Mouse (Mus musculus) CH12.LX (cell line): ENCODE data around the gene Arhgef3. TPM values are rescaled to one million over a fixed set of nuclear protein-coding genes. Genes with fewer than 3 reads are reported as not detected.

Source experiments
- DNase-seq: peaks from one replicate; pipeline ENCODE4 v3.0.0-alpha.2; 2013; ENCODE audit errors: extremely low read depth
- H3K27ac ChIP-seq: 2 replicates; pipeline ENCODE4 v1.5.1; 2012; ENCODE audit warnings: low read depth, mild to moderate bottlenecking, control low read depth, moderate library complexity; ENCODE audit not compliant: insufficient read depth
- H3K27me3 ChIP-seq: replicated peaks from 2 replicates; pipeline ENCODE3; 2012; ENCODE audit warnings: inconsistent platforms
- H3K36me3 ChIP-seq, 2 experiments: replicated peaks in 1 of 2; 2 replicates each; pipeline versions ENCODE3 to v1.6.1; 2012; ENCODE audit warnings: inconsistent platforms in 1 of 2, low read length in 1 of 2, mild to moderate bottlenecking in 1 of 2, mixed read lengths in 1 of 2, moderate library complexity in 1 of 2; ENCODE audit not compliant: control insufficient read depth in 1 of 2, insufficient read depth in 1 of 2
- H3K4me1 ChIP-seq, 2 experiments: 2 replicates each; pipeline ENCODE4 v1.6.1; 2012; ENCODE audit warnings: inconsistent platforms in 1 of 2, moderate library complexity in 1 of 2; ENCODE audit not compliant: insufficient read depth in 2 of 2, control insufficient read depth in 1 of 2
- H3K4me2 ChIP-seq: 2 replicates; pipeline ENCODE4 v1.6.1; 2012; ENCODE audit warnings: low read depth, mild to moderate bottlenecking, control low read depth; ENCODE audit not compliant: poor library complexity, insufficient read depth, severe bottlenecking
- H3K4me3 ChIP-seq, 3 experiments: fragments of 150-350 bp in 1 of 3; sonication (generic) in 1 of 3; replicated peaks in 1 of 3; 2 replicates each; pipeline versions ENCODE3 to v1.5.1; 2011 to 2012; ENCODE audit warnings: low read depth in 2 of 3, low read length in 2 of 3, mild to moderate bottlenecking in 2 of 3, moderate library complexity in 2 of 3, control low read depth in 1 of 3, improper control_type of control experiment in 1 of 3, inconsistent platforms in 1 of 3, mixed read lengths in 1 of 3; ENCODE audit not compliant: poor library complexity in 1 of 3
- H3K79me2 ChIP-seq: replicated peaks from 2 replicates; pipeline ENCODE4 v1.6.1; 2012; ENCODE audit warnings: mild to moderate bottlenecking, moderate library complexity; ENCODE audit not compliant: control insufficient read depth, poor library complexity, insufficient read depth, severe bottlenecking; ENCODE audit errors: extremely low read depth
- H3K9ac ChIP-seq: 2 replicates; pipeline ENCODE4 v1.6.1; 2012; ENCODE audit warnings: low read depth, mild to moderate bottlenecking, control low read depth, moderate library complexity; ENCODE audit not compliant: insufficient read depth
- H3K9me3 ChIP-seq: replicated peaks from 2 replicates; pipeline ENCODE3; 2012; ENCODE audit warnings: low read length, inconsistent platforms, mixed read lengths
- CHD1 ChIP-seq: IDR thresholded peaks from 2 replicates; pipeline ENCODE4 v1.6.1; 2012; ENCODE audit warnings: low read depth, low read length, improper control_type of control experiment, inconsistent platforms
- CTCF ChIP-seq, 2 experiments: IDR thresholded peaks in 1 of 2; conservative IDR thresholded peaks in 1 of 2; 2 replicates each; pipeline ENCODE4 v1.5.1; 2011 to 2012; ENCODE audit warnings: low read depth in 2 of 2, low read length in 2 of 2, improper control_type of control experiment in 1 of 2, inconsistent platforms in 1 of 2, mild to moderate bottlenecking in 1 of 2, moderate library complexity in 1 of 2
- E2F4 ChIP-seq: IDR thresholded peaks from 2 replicates; pipeline ENCODE4 v1.6.1; 2011; ENCODE audit warnings: low read depth, low read length, improper control_type of control experiment; ENCODE audit not compliant: insufficient replicate concordance
- HCFC1 ChIP-seq: IDR thresholded peaks from 2 replicates; pipeline ENCODE4 v1.6.1; 2012; ENCODE audit warnings: low read depth, mild to moderate bottlenecking, inconsistent platforms, low read length, improper control_type of control experiment
- MAZ ChIP-seq: IDR thresholded peaks from 2 replicates; pipeline ENCODE4 v1.6.1; 2012; ENCODE audit warnings: low read depth, mild to moderate bottlenecking, inconsistent platforms, low read length, improper control_type of control experiment, moderate library complexity
- MYC ChIP-seq: IDR thresholded peaks from 2 replicates; pipeline ENCODE4 v1.6.1; 2011; ENCODE audit warnings: low read depth, mild to moderate bottlenecking, improper control_type of control experiment, low read length
- NELFE ChIP-seq: IDR thresholded peaks from 2 replicates; pipeline ENCODE4 v1.6.1; 2011; ENCODE audit warnings: low read depth, low read length, improper control_type of control experiment
- POLR2AphosphoS2 ChIP-seq: IDR thresholded peaks from 2 replicates; pipeline ENCODE4 v1.6.1; 2011; ENCODE audit warnings: low read depth, low read length, improper control_type of control experiment
- RAD21 ChIP-seq: IDR thresholded peaks from 2 replicates; pipeline ENCODE4 v1.6.1; 2011; ENCODE audit warnings: low read depth, mild to moderate bottlenecking, low read length, improper control_type of control experiment, moderate library complexity
- TCF12 ChIP-seq: IDR thresholded peaks from 2 replicates; pipeline ENCODE4 v1.6.1; 2014; ENCODE audit warnings: low read depth, mild to moderate bottlenecking, inconsistent platforms, low read length, improper control_type of control experiment
- UBTF ChIP-seq: IDR thresholded peaks from 2 replicates; pipeline ENCODE4 v1.6.1; 2012; ENCODE audit warnings: low read depth, mild to moderate bottlenecking, inconsistent platforms, low read length, improper control_type of control experiment, moderate library complexity
- USF2 ChIP-seq: conservative IDR thresholded peaks from 2 replicates; pipeline ENCODE4 v1.6.1; 2011; ENCODE audit warnings: low read depth, low read length, improper control_type of control experiment
- ZC3H11A ChIP-seq: IDR thresholded peaks from 2 replicates; pipeline ENCODE4 v1.6.1; 2012; ENCODE audit warnings: low read depth, mild to moderate bottlenecking, inconsistent platforms, low read length, improper control_type of control experiment
- ZKSCAN1 ChIP-seq: IDR thresholded peaks from 2 replicates; pipeline ENCODE4 v1.6.1; 2012; ENCODE audit warnings: low read depth, inconsistent platforms, low read length, improper control_type of control experiment, borderline replicate concordance
- ZMIZ1 ChIP-seq: IDR thresholded peaks from 2 replicates; pipeline ENCODE4 v1.6.1; 2012; ENCODE audit warnings: low read depth, mild to moderate bottlenecking, inconsistent platforms, low read length, improper control_type of control experiment
- ZNF384 ChIP-seq: IDR thresholded peaks from 2 replicates; pipeline ENCODE4 v1.6.1; 2012; ENCODE audit warnings: low read depth, low read length, improper control_type of control experiment, inconsistent platforms
- dilution Hi-C: fragments of 300-500 bp; cut with MboI; formaldehyde crosslinking; loops from 2 replicates; pipeline ENCODE4 v1.14.3; 2020; ENCODE audit warnings: low sequenced_read_pairs; ENCODE audit not compliant: extremely low pct_unique_long_range_greater_than_20kb, extremely low pct_ligation_motif_present
- in situ Hi-C: fragments of 300-500 bp; cut with MboI; formaldehyde crosslinking; loops from 3 replicates; pipeline ENCODE4 v1.14.3; 2019; ENCODE audit warnings: low sequenced_read_pairs, low pct_ligation_motif_present, low pct_unique_long_range_greater_than_20kb, mixed read lengths
- polyA plus RNA-seq: library from polyadenylated mRNA; unstranded; fragments of >175 nt; gene quantifications from 2 replicates; pipeline ENCODE4 v1.2.1, GENCODE M21; 2012; ENCODE audit warnings: low read depth; ENCODE audit not compliant: insufficient read length
- total RNA-seq, 2 experiments: library from RNA; depleted of rRNA; stranded (reverse); fragments of 300-350 nt in 1 of 2; fragments of >200 nt in 1 of 2; gene quantifications; 2 replicates each; pipeline ENCODE4 v1.2.3; 2012 to 2014

Arhgef3 gene
- total and polyA plus RNA-seq, 3 experiments, result 0.51 to 0.64 (median 0.62) TPM

GRCm38 (mm10) chr14:27322041-27322440 is 207.3 kb downstream of the Arhgef3 start:
- TF ChIP-seq ZC3H11A (no peak), CTCF (conservative IDR thresholded peaks at IDR 0.05 in 1 of 2, IDR thresholded peaks at IDR 0.05 in 1 of 2; ENCODE audit: low read depth in 2 of 2, low read length in 2 of 2) (no peak), ZMIZ1 (no peak), E2F4 (no peak), ZKSCAN1 (no peak), USF2 (no peak)
- H3K9me3 ChIP-seq, result peaks cover 3% of the 10 kb centered on the region
- H3K36me3 ChIP-seq, result no peaks in the 10 kb centered on the region
- in situ Hi-C loops, result no loop called here
- H3K9ac ChIP-seq, result no peak overlapping the region
- no peaks in the 10 kb centered on the region for H3K79me2 ChIP-seq
- H3K27me3 ChIP-seq, result no peaks in the 10 kb centered on the region
- dilution Hi-C loops, result no loop called here
- no peak overlapping the region for H3K4me2 ChIP-seq
- DNase-seq, result no peak
- H3K27ac ChIP-seq, result no peak overlapping the region
- H3K4me1 ChIP-seq, result no peaks in the 10 kb centered on the region
- no peak overlapping the region for H3K4me3 ChIP-seq

GRCm38 (mm10) chr14:27324689-27325088 is 210.0 kb downstream of the Arhgef3 start:
- Histone ChIP-seq H3K27me3 (no peaks in the 10 kb centered on the region), H3K4me3 (no peak overlapping the region), H3K9ac (no peak overlapping the region), H3K4me1 (no peaks in the 10 kb centered on the region), H3K27ac (no peak overlapping the region), H3K36me3 (no peaks in the 10 kb centered on the region), H3K9me3 (peaks cover 3% of the 10 kb centered on the region), H3K4me2 (no peak overlapping the region)
- in situ Hi-C loops, result no loop called here
- no peak for DNase-seq
- TF ChIP-seq UBTF (no peak), POLR2AphosphoS2 (no peak), MYC (no peak)
- TF ChIP-seq, all 38 proteins: peak for 0
- no peaks in the 10 kb centered on the region for H3K79me2 ChIP-seq
- dilution Hi-C loops, result no loop called here

GRCm38 (mm10) chr14:27325537-27325936 is 210.8 kb downstream of the Arhgef3 start:
- Histone ChIP-seq H3K4me2 (no peak overlapping the region), H3K4me3 (no peak overlapping the region), H3K9ac (no peak overlapping the region), H3K36me3 (no peaks in the 10 kb centered on the region), H3K27me3 (no peaks in the 10 kb centered on the region), H3K27ac (no peak overlapping the region), H3K79me2 (no peaks in the 10 kb centered on the region), H3K4me1 (no peaks in the 10 kb centered on the region), H3K9me3 (peaks cover 3% of the 10 kb centered on the region)
- DNase-seq, result no peak
- no peak for TF ChIP-seq HCFC1
- TF ChIP-seq E2F4, result no peak
- no peak for TF ChIP-seq CHD1
- no peak for TF ChIP-seq NELFE
- TF ChIP-seq MAZ, result no peak
- TF ChIP-seq TCF12, result no peak
- no peak for TF ChIP-seq POLR2AphosphoS2
- no peak for TF ChIP-seq ZNF384
- TF ChIP-seq RAD21, result no peak
- dilution Hi-C loops (no loop called here), in situ Hi-C loops (no loop called here)
